Mouse (Mus musculus): ENCODE data around the gene Acly.

- TF ChIP-seq POLR2A (IDR thresholded peaks at IDR 0.05; ENCODE audit: control insufficient read depth, low read depth, low read length) (peak; percentile 84), CTCF (IDR thresholded peaks at IDR 0.05; ENCODE audit: control insufficient read depth, insufficient read depth, insufficient replicate concordance, low read depth, low read length) (no peak)
Observed at GRCm38 (mm10) chr11:100527458-100528374, at the start of gene Acly.

Data from testis, adult 2 months (tissue).